Mouse (Mus musculus) testis, adult 2 months (tissue): ENCODE data around the gene Itgb2l.

Source experiments
- CTCF ChIP-seq: fragments of 200-500 bp; IDR thresholded peaks from 2 replicates; pipeline ENCODE4 v1.5.1; 2012; ENCODE audit warnings: low read depth, mild to moderate bottlenecking, inconsistent platforms, low read length, moderate library complexity; ENCODE audit not compliant: control insufficient read depth, insufficient read depth, insufficient replicate concordance
- POLR2A ChIP-seq: fragments of 200-500 bp; IDR thresholded peaks from 2 replicates; pipeline ENCODE4 v1.6.1; 2012; ENCODE audit warnings: low read depth, mild to moderate bottlenecking, inconsistent platforms, low read length, moderate library complexity; ENCODE audit not compliant: control insufficient read depth

- TF ChIP-seq CTCF (no peak), POLR2A (no peak)
Observed at GRCm38 (mm10) chr16:96468011-96468410, 24.6 kb upstream of the Itgb2l start.
